14 mouse cellular contexts compared by ENCODE assay signal in the genomic region with DNA sequence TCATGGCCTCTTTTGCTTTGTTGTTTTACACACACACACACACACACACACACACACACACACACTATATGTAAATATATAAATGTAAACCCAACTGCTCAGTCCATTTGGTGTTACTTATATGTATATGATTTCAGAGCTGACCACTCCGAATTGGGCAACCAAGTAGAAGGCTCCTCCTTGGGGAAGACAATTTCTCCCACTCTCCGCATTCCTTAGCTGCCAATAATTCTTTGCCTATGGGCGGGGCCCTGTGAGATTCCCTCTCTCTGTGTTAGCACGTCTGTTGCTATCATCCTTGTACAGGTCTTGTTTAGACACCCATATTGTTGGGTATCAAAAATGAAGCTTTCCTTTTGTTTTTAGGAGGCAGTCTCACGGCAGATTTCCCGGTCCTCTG.
"Had no signal": no experiment of that assay in that cellular context is flagged by ENCODE, and none has a peak within 500 bp of the region (broad histone marks: within the 10 kb centered on the region; RNA-seq: fewer than 3 reads in every experiment).

No protein-coding gene starts in this region.

- H3K4me2 ChIP-seq: liver, embryonic 13.5 days; midbrain, embryonic 13.5 days had no signal

- H3K9ac ChIP-seq: liver, embryonic 13.5 days; midbrain, embryonic 13.5 days had no signal

- H3K27ac ChIP-seq: layer of hippocampus, adult 2 months; left cerebral cortex, adult 2 months; liver, embryonic 13.5 days; midbrain, embryonic 10.5 days; midbrain, embryonic 13.5 days; stomach, postnatal 0 days had no signal

- H3K36me3 ChIP-seq: liver, embryonic 13.5 days; midbrain, embryonic 10.5 days; midbrain, embryonic 13.5 days had no signal

- ATAC-seq: lung, postnatal 0 days; midbrain, embryonic 13.5 days had no signal

- DNase-seq: kidney, adult 2 months; kidney, postnatal 14 days; layer of hippocampus, postnatal 36 days; liver, embryonic 13.5 days; lung, adult 2 months; thymus, adult 2 months; thymus, postnatal 14 days had no signal

- H3K4me3 ChIP-seq: layer of hippocampus, adult 2 months; left cerebral cortex, adult 2 months; liver, embryonic 13.5 days; megakaryocyte, embryonic 14.5 days; midbrain, embryonic 10.5 days; midbrain, embryonic 13.5 days had no signal

- H3K9me3 ChIP-seq: liver, embryonic 13.5 days; megakaryocyte, embryonic 14.5 days; midbrain, embryonic 10.5 days; midbrain, embryonic 13.5 days had no signal
